Mouse (Mus musculus) limb, embryonic 14.5 days (tissue): ENCODE measurements around the gene Ly6g6c. TPM values are rescaled to one million over a fixed set of nuclear protein-coding genes. Genes with fewer than 3 reads are reported as not detected.

ENCODE experiments used
- ATAC-seq: fragments of 200-750 bp; cut with Nextera tagmentation; 2 replicates; pipeline ENCODE4 v1.8.0; 2017; ENCODE audit warnings: low read depth, moderate number of reproducible peaks, moderate TSS enrichment; ENCODE audit not compliant: low FRiP score
- DNase-seq: peaks from one replicate; pipeline ENCODE4 v3.0.0-alpha.2; 2015; ENCODE audit warnings: low spot score
- H3K27ac ChIP-seq: fragments of 300-500 bp; sonication (generic); replicated peaks from 2 replicates; pipeline ENCODE4 v1.5.1; 2014; ENCODE audit warnings: low read depth, mild to moderate bottlenecking, low read length, moderate library complexity, mixed read lengths
- H3K27me3 ChIP-seq: fragments of 300-500 bp; sonication (generic); 2 replicates; pipeline ENCODE4 v1.6.1; 2014; ENCODE audit warnings: low read length, mixed read lengths; ENCODE audit not compliant: control insufficient read depth, insufficient read depth
- H3K36me3 ChIP-seq: fragments of 300-500 bp; sonication (generic); 2 replicates; pipeline ENCODE4 v1.6.1; 2014; ENCODE audit warnings: mild to moderate bottlenecking, low read length, moderate library complexity, mixed read lengths; ENCODE audit not compliant: control insufficient read depth, insufficient read depth
- H3K4me1 ChIP-seq: fragments of 300-500 bp; sonication (generic); 2 replicates; pipeline ENCODE4 v1.6.1; 2014; ENCODE audit warnings: antibody characterized with exemption, low read length, mixed read lengths; ENCODE audit not compliant: control insufficient read depth, insufficient read depth
- H3K4me2 ChIP-seq: fragments of 300-500 bp; sonication (generic); replicated peaks from 2 replicates; pipeline ENCODE4 v1.6.1; 2014; ENCODE audit warnings: low read depth, mild to moderate bottlenecking, low read length, moderate library complexity; ENCODE audit not compliant: severe bottlenecking
- H3K4me3 ChIP-seq: fragments of 300-500 bp; sonication (generic); replicated peaks from 2 replicates; pipeline ENCODE4 v1.5.1; 2014; ENCODE audit warnings: low read length
- H3K9ac ChIP-seq: fragments of 300-500 bp; sonication (generic); 2 replicates; pipeline ENCODE4 v1.6.1; 2014; ENCODE audit warnings: mild to moderate bottlenecking, low read depth, low read length, moderate library complexity; ENCODE audit not compliant: severe bottlenecking
- H3K9me3 ChIP-seq: fragments of 300-500 bp; sonication (generic); 2 replicates; pipeline ENCODE4 v1.6.1; 2016; ENCODE audit warnings: low read length; ENCODE audit not compliant: control insufficient read depth
- POLR2A ChIP-seq: fragments of 200-500 bp; IDR thresholded peaks from 2 replicates; pipeline ENCODE4 v1.8.0; 2012; ENCODE audit warnings: inconsistent platforms, mild to moderate bottlenecking, moderate library complexity, borderline replicate concordance; ENCODE audit not compliant: insufficient read depth, insufficient read length; ENCODE audit errors: extremely low read depth
- WGBS: fragments of 180-500 bp; shearing (Covaris S2); extraction: QIAGEN DNeasy Blood & Tissue Kit; methylation state at CpG from one replicate; pipeline ENCODE4 v1.1.7; 2014; 5-methylcytosine and 5-hydroxymethylcytosine counted together
- polyA plus RNA-seq, 2 experiments: library from polyadenylated mRNA; depleted of rRNA in 1 of 2; stranded (reverse) in 1 of 2; unstranded in 1 of 2; fragments of >200 nt; fragmentation: Nextera tagmentation in 1 of 2; extraction: Ambion mirVana in 1 of 2; gene quantifications; 2 replicates each; pipeline versions ENCODE4 v1.2.1 to v1.2.3; 2012 to 2014

Ly6g6c gene
- polyA plus RNA-seq, 2 experiments, result 5.5 to 22.3 TPM

DNA sequence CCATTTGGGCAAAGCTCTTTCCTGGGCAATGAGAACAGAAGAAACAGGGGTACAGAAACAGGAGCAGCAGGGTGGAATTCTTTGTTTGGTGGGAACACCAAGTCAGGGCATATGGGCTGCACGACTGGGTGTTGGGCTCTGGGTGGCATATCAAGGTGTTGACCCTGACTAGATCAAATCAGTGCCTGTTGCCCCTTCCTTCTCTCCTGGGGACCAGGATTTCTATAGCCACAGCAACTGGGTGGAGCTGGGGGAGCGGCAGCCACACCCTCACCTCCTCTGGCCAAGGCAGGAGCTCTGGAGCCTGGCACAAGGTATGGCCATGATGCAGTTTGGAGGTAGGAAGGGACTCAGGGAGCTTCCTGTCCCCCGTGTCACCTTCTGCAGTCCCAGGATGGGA, 47.0 kb upstream of the Ly6g6c start:
- Histone ChIP-seq H3K36me3 (peaks cover 40% of the 10 kb centered on the region), H3K27me3 (no peaks in the 10 kb centered on the region), H3K27ac (no peak overlapping the region), H3K9me3 (no peaks in the 10 kb centered on the region), H3K4me2 (no peak overlapping the region), H3K4me1 (peaks cover 5% of the 10 kb centered on the region; the same call in 1 of the 2 replicates), H3K9ac (no peak overlapping the region), H3K4me3 (no peak overlapping the region)
- DNase-seq (no peak), ATAC-seq (no peak)
- TF ChIP-seq POLR2A, result no peak
- WGBS, result 64% methylated on average over 3 of the region's 3 CpGs

GRCm38 (mm10) chr17:35019894-35020293, 45.3 kb upstream of the Ly6g6c start:
- DNase-seq, result no peak
- 65% methylated on average over 11 of the region's 11 CpGs for WGBS
- no peaks in the 10 kb centered on the region for H3K9me3 ChIP-seq
- no peak overlapping the region for H3K9ac ChIP-seq
- H3K27ac ChIP-seq, result no peak overlapping the region
- no peak overlapping the region for H3K4me2 ChIP-seq
- H3K27me3 ChIP-seq, result no peaks in the 10 kb centered on the region
- no peak for TF ChIP-seq POLR2A
- ATAC-seq, result no peak
- H3K4me1 ChIP-seq, result peaks cover 5% of the 10 kb centered on the region; the same call in 1 of the 2 replicates
- no peak overlapping the region for H3K4me3 ChIP-seq
- peaks cover 23% of the 10 kb centered on the region for H3K36me3 ChIP-seq

DNA sequence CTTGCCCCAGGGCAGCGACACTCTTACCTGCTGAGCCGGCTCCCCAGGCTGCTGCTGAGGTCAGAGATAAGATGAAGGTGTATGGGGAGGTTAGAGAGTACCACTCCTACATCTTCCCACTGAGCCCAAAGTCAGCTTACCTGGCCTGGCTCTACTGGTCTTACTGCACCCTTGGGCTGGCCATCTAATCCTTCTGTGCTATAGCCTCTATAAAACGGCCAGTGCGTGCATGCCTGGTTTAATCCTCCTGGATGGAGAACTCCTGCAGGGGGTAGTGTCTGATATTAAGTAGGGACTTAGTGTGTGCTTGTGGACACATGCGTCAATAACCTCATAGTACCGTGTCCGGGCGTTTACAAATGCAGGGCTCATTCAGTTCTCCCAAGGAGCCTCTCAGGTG, 44.6 kb upstream of the Ly6g6c start:
- H3K4me1 ChIP-seq, result peaks cover 5% of the 10 kb centered on the region; the same call in 1 of the 2 replicates
- WGBS, result 86% methylated on average over 8 of the region's 8 CpGs
- no peak overlapping the region for H3K4me2 ChIP-seq
- H3K27me3 ChIP-seq, result no peaks in the 10 kb centered on the region
- no peak overlapping the region for H3K9ac ChIP-seq
- H3K9me3 ChIP-seq, result no peaks in the 10 kb centered on the region
- no peak overlapping the region for H3K4me3 ChIP-seq
- DNase-seq (no peak), ATAC-seq (no peak)
- TF ChIP-seq POLR2A, result no peak
- peaks cover 16% of the 10 kb centered on the region for H3K36me3 ChIP-seq
- no peak overlapping the region for H3K27ac ChIP-seq

- Histone ChIP-seq H3K27me3 (no peaks in the 10 kb centered on the region), H3K4me3 (no peak overlapping the region), H3K27ac (no peak overlapping the region), H3K4me1 (peaks cover 10% of the 10 kb centered on the region), H3K9ac (no peak overlapping the region), H3K9me3 (no peaks in the 10 kb centered on the region), H3K36me3 (peaks cover 9% of the 10 kb centered on the region), H3K4me2 (peak overlapping the region; percentile 30)
- DNase-seq, result peak; percentile 61
- 13% methylated on average over 16 of the region's 17 CpGs for WGBS
- no peak for TF ChIP-seq POLR2A
- ATAC-seq, result peak; percentile 70
These were observed 43.9 kb upstream of the Ly6g6c start for GRCm38 (mm10) chr17:35021163-35021808.

GRCm38 (mm10) chr17:35021842-35022477, 43.2 kb upstream of the Ly6g6c start:
- no peak for ATAC-seq
- H3K27me3 ChIP-seq, result no peaks in the 10 kb centered on the region
- H3K27ac ChIP-seq, result no peak overlapping the region
- H3K4me3 ChIP-seq, result no peak overlapping the region
- peaks cover 11% of the 10 kb centered on the region for H3K4me1 ChIP-seq
- no peak overlapping the region for H3K4me2 ChIP-seq
- H3K9me3 ChIP-seq, result no peaks in the 10 kb centered on the region
- no peak overlapping the region for H3K9ac ChIP-seq
- TF ChIP-seq POLR2A, result no peak
- DNase-seq, result no peak
- H3K36me3 ChIP-seq, result peaks cover 2% of the 10 kb centered on the region; the same call in 1 of the 2 replicates
- 66% methylated on average over 6 of the region's 6 CpGs for WGBS
